Mouse (Mus musculus) cerebellum, adult (tissue): ENCODE measurements around the gene Rtf1.

Source experiments
- ATAC-seq: cut with Nextera tagmentation; 2 replicates; pipeline ENCODE4 v1.9.2; 2017; ENCODE audit warnings: mild to moderate bottlenecking, moderate library complexity, mixed read lengths; ENCODE audit not compliant: insufficient number of reproducible peaks, low FRiP score, low TSS enrichment

Gene Rtf1

GRCm38 (mm10) chr2:119727762-119728416 lies 53.0 kb downstream of the Rtf1 start:
- no peak for ATAC-seq

- ATAC-seq: no peak
These were observed 55.9 kb downstream of the Rtf1 start for GRCm38 (mm10) chr2:119730735-119731134.

GRCm38 (mm10) chr2:119737124-119737523 lies 62.3 kb downstream of the Rtf1 start:
- ATAC-seq: no peak

- no peak for ATAC-seq
These were observed 65.7 kb downstream of the Rtf1 start for GRCm38 (mm10) chr2:119740567-119740966.

- ATAC-seq: no peak
These were observed 66.9 kb downstream of the Rtf1 start, which contains the start of gene Itpka for GRCm38 (mm10) chr2:119741581-119742411. Itpka (plus strand) TSS chr2:119742337.

- ATAC-seq: no peak
These were observed 67.8 kb downstream of the Rtf1 start for GRCm38 (mm10) chr2:119742461-119743175.

- no peak for ATAC-seq
These were observed 68.4 kb downstream of the Rtf1 start for GRCm38 (mm10) chr2:119743176-119743807.

GRCm38 (mm10) chr2:119743808-119744162 lies 68.9 kb downstream of the Rtf1 start:
- ATAC-seq: no peak

- ATAC-seq: no peak
These were observed 69.6 kb downstream of the Rtf1 start for GRCm38 (mm10) chr2:119744163-119745111.

GRCm38 (mm10) chr2:119745281-119745680 lies 70.4 kb downstream of the Rtf1 start:
- ATAC-seq: no peak

- ATAC-seq: no peak
These were observed 72.7 kb downstream of the Rtf1 start for GRCm38 (mm10) chr2:119747554-119747953.

- ATAC-seq: no peak
These were observed 74.4 kb downstream of the Rtf1 start for GRCm38 (mm10) chr2:119749260-119749659.

GRCm38 (mm10) chr2:119757601-119758100 lies 82.8 kb downstream of the Rtf1 start:
- ATAC-seq: no peak

GRCm38 (mm10) chr2:119758101-119758843 lies 83.4 kb downstream of the Rtf1 start:
- peak; percentile 53; the same call in 1 of the 2 replicates for ATAC-seq

GRCm38 (mm10) chr2:119758844-119759835 lies 84.3 kb downstream of the Rtf1 start:
- ATAC-seq: no peak

GRCm38 (mm10) chr2:119760251-119760650 lies 85.4 kb downstream of the Rtf1 start, which contains the start of gene Ltk:
Ltk (minus strand) TSS chr2:119760431.
- no peak for ATAC-seq

GRCm38 (mm10) chr2:119762276-119762675 lies 87.4 kb downstream of the Rtf1 start:
- no peak for ATAC-seq
